Mouse (Mus musculus): ENCODE measurements around the gene Txndc11. TPM values are rescaled to one million over a fixed set of nuclear protein-coding genes. Genes with fewer than 3 reads are reported as not detected.

Txndc11 gene
- polyA plus RNA-seq, 1 experiment from 2014 or later = 36.5 TPM

GRCm38 (mm10) chr16:11125371-11125770, 9.1 kb downstream of the Txndc11 start:
- WGBS = 92% methylated on average over 2 of the region's 2 CpGs
- H3K36me3 ChIP-seq (ENCODE audit: control insufficient read depth, insufficient read depth, low read length) = peaks cover 16% of the 10 kb centered on the region; the same call in 1 of the 2 replicates
- no peaks in the 10 kb centered on the region for H3K9me3 ChIP-seq (ENCODE audit: control insufficient read depth, low read length)
- no peak for ATAC-seq (replicated peaks; ENCODE audit: low FRiP score)
- no peaks in the 10 kb centered on the region for H3K4me1 ChIP-seq (replicated peaks; ENCODE audit: control insufficient read depth, insufficient read depth, low read length)
- no peak overlapping the region for H3K4me3 ChIP-seq (ENCODE audit: low read depth, low read length)
- no peak overlapping the region for H3K27ac ChIP-seq (ENCODE audit: low read depth, low read length)
- no peak overlapping the region for H3K9ac ChIP-seq (ENCODE audit: low read depth, low read length)
- H3K4me2 ChIP-seq = no peak overlapping the region
- no peaks in the 10 kb centered on the region for H3K27me3 ChIP-seq (replicated peaks; ENCODE audit: control insufficient read depth, insufficient read depth, low read length)
- no peak for DNase-seq (ENCODE audit: low spot score)

GRCm38 (mm10) chr16:11124110-11124509, 10.3 kb downstream of the Txndc11 start:
- Histone ChIP-seq H3K36me3 (ENCODE audit: control insufficient read depth, insufficient read depth, low read length) (peaks cover 16% of the 10 kb centered on the region), H3K27ac (ENCODE audit: low read depth, low read length) (no peak overlapping the region), H3K4me3 (ENCODE audit: low read depth, low read length) (no peak overlapping the region), H3K27me3 (replicated peaks; ENCODE audit: control insufficient read depth, insufficient read depth, low read length) (no peaks in the 10 kb centered on the region), H3K9ac (ENCODE audit: low read depth, low read length) (no peak overlapping the region), H3K4me1 (replicated peaks; ENCODE audit: control insufficient read depth, insufficient read depth, low read length) (no peaks in the 10 kb centered on the region), H3K4me2 (no peak overlapping the region), H3K9me3 (ENCODE audit: control insufficient read depth, low read length) (no peaks in the 10 kb centered on the region)
- DNase-seq (ENCODE audit: low spot score) (no peak), ATAC-seq (replicated peaks; ENCODE audit: low FRiP score) (no peak)
- 100% methylated on average over 1 of the region's 1 CpGs for WGBS

GRCm38 (mm10) chr16:11122625-11123024, 11.8 kb downstream of the Txndc11 start:
- Histone ChIP-seq H3K4me2 (no peak overlapping the region), H3K4me1 (replicated peaks; ENCODE audit: control insufficient read depth, insufficient read depth, low read length) (no peaks in the 10 kb centered on the region), H3K27me3 (replicated peaks; ENCODE audit: control insufficient read depth, insufficient read depth, low read length) (no peaks in the 10 kb centered on the region), H3K9me3 (ENCODE audit: control insufficient read depth, low read length) (no peaks in the 10 kb centered on the region), H3K4me3 (ENCODE audit: low read depth, low read length) (no peak overlapping the region), H3K36me3 (ENCODE audit: control insufficient read depth, insufficient read depth, low read length) (peaks cover 16% of the 10 kb centered on the region), H3K27ac (ENCODE audit: low read depth, low read length) (no peak overlapping the region), H3K9ac (ENCODE audit: low read depth, low read length) (no peak overlapping the region)
- WGBS = 94% methylated on average over 2 of the region's 2 CpGs
- ATAC-seq (replicated peaks; ENCODE audit: low FRiP score) (no peak), DNase-seq (ENCODE audit: low spot score) (no peak)

GRCm38 (mm10) chr16:11109198-11109740, 25.2 kb downstream of the Txndc11 start:
- DNase-seq (ENCODE audit: low spot score) (no peak), ATAC-seq (replicated peaks; ENCODE audit: low FRiP score) (no peak)
- Histone ChIP-seq H3K4me1 (replicated peaks; ENCODE audit: control insufficient read depth, insufficient read depth, low read length) (no peaks in the 10 kb centered on the region), H3K9me3 (ENCODE audit: control insufficient read depth, low read length) (no peaks in the 10 kb centered on the region), H3K4me2 (no peak overlapping the region), H3K9ac (ENCODE audit: low read depth, low read length) (no peak overlapping the region), H3K27ac (ENCODE audit: low read depth, low read length) (no peak overlapping the region), H3K4me3 (ENCODE audit: low read depth, low read length) (no peak overlapping the region), H3K27me3 (replicated peaks; ENCODE audit: control insufficient read depth, insufficient read depth, low read length) (no peaks in the 10 kb centered on the region), H3K36me3 (ENCODE audit: control insufficient read depth, insufficient read depth, low read length) (peaks cover 6% of the 10 kb centered on the region; the same call in 1 of the 2 replicates)
- WGBS = 77% methylated on average over 4 of the region's 4 CpGs

GRCm38 (mm10) chr16:11104905-11105304, 29.5 kb downstream of the Txndc11 start:
- H3K4me3 ChIP-seq (ENCODE audit: low read depth, low read length) = no peak overlapping the region
- peaks cover 6% of the 10 kb centered on the region; the same call in 1 of the 2 replicates for H3K36me3 ChIP-seq (ENCODE audit: control insufficient read depth, insufficient read depth, low read length)
- no peak overlapping the region for H3K4me2 ChIP-seq

GRCm38 (mm10) chr16:11097301-11097700, 37.1 kb downstream of the Txndc11 start:
- 89% methylated on average over 3 of the region's 3 CpGs for WGBS
- Histone ChIP-seq H3K9me3 (ENCODE audit: control insufficient read depth, low read length) (no peaks in the 10 kb centered on the region), H3K27me3 (replicated peaks; ENCODE audit: control insufficient read depth, insufficient read depth, low read length) (no peaks in the 10 kb centered on the region), H3K4me1 (replicated peaks; ENCODE audit: control insufficient read depth, insufficient read depth, low read length) (0 out of 2 replicates have a peak, but pooled peaks cover 5% of the 10 kb centered on the region), H3K36me3 (ENCODE audit: control insufficient read depth, insufficient read depth, low read length) (0 out of 2 replicates have a peak, but pooled peaks cover 3% of the 10 kb centered on the region), H3K4me2 (no peak overlapping the region), H3K4me3 (ENCODE audit: low read depth, low read length) (no peak overlapping the region), H3K27ac (ENCODE audit: low read depth, low read length) (no peak overlapping the region), H3K9ac (ENCODE audit: low read depth, low read length) (no peak overlapping the region)
- no peak for DNase-seq (ENCODE audit: low spot score)
- no peak for ATAC-seq (replicated peaks; ENCODE audit: low FRiP score)

More at GRCm38 (mm10) chr16:11104905-11105304, 29.5 kb downstream of the Txndc11 start:
- DNase-seq (ENCODE audit: low spot score) (no peak), ATAC-seq (replicated peaks; ENCODE audit: low FRiP score) (no peak)
- H3K27ac ChIP-seq (ENCODE audit: low read depth, low read length) = no peak overlapping the region
- no peaks in the 10 kb centered on the region for H3K4me1 ChIP-seq (replicated peaks; ENCODE audit: control insufficient read depth, insufficient read depth, low read length)
- H3K27me3 ChIP-seq (replicated peaks; ENCODE audit: control insufficient read depth, insufficient read depth, low read length) = no peaks in the 10 kb centered on the region
- no peak overlapping the region for H3K9ac ChIP-seq (ENCODE audit: low read depth, low read length)
- no peaks in the 10 kb centered on the region for H3K9me3 ChIP-seq (ENCODE audit: control insufficient read depth, low read length)
- 96% methylated on average over 1 of the region's 1 CpGs for WGBS

- DNase-seq (ENCODE audit: low spot score) (no peak), ATAC-seq (replicated peaks; ENCODE audit: low FRiP score) (peak; percentile 67)
- H3K27me3 ChIP-seq (replicated peaks; ENCODE audit: control insufficient read depth, insufficient read depth, low read length) = no peaks in the 10 kb centered on the region
- H3K4me2 ChIP-seq = no peak overlapping the region
- peaks cover 9% of the 10 kb centered on the region for H3K36me3 ChIP-seq (ENCODE audit: control insufficient read depth, insufficient read depth, low read length)
- 0 out of 2 replicates have a peak, but pooled peaks cover 5% of the 10 kb centered on the region for H3K4me1 ChIP-seq (replicated peaks; ENCODE audit: control insufficient read depth, insufficient read depth, low read length)
- 82% methylated on average over 13 of the region's 13 CpGs for WGBS
- H3K27ac ChIP-seq (ENCODE audit: low read depth, low read length) = no peak overlapping the region
- H3K4me3 ChIP-seq (ENCODE audit: low read depth, low read length) = no peak overlapping the region
- no peak overlapping the region for H3K9ac ChIP-seq (ENCODE audit: low read depth, low read length)
- H3K9me3 ChIP-seq (ENCODE audit: control insufficient read depth, low read length) = no peaks in the 10 kb centered on the region
Observed at GRCm38 (mm10) chr16:11093717-11094386, 40.6 kb downstream of the Txndc11 start.

- no peak for ATAC-seq (replicated peaks; ENCODE audit: low FRiP score)
- Histone ChIP-seq H3K27me3 (replicated peaks; ENCODE audit: control insufficient read depth, insufficient read depth, low read length) (no peaks in the 10 kb centered on the region), H3K4me3 (ENCODE audit: low read depth, low read length) (no peak overlapping the region), H3K9me3 (ENCODE audit: control insufficient read depth, low read length) (no peaks in the 10 kb centered on the region), H3K4me2 (no peak overlapping the region), H3K27ac (ENCODE audit: low read depth, low read length) (no peak overlapping the region), H3K4me1 (replicated peaks; ENCODE audit: control insufficient read depth, insufficient read depth, low read length) (0 out of 2 replicates have a peak, but pooled peaks cover 5% of the 10 kb centered on the region), H3K9ac (ENCODE audit: low read depth, low read length) (no peak overlapping the region), H3K36me3 (ENCODE audit: control insufficient read depth, insufficient read depth, low read length) (peaks cover 17% of the 10 kb centered on the region)
- WGBS = 67% methylated on average over 3 of the region's 3 CpGs
- DNase-seq (ENCODE audit: low spot score) = no peak
Observed at GRCm38 (mm10) chr16:11092523-11092922, 41.9 kb downstream of the Txndc11 start.

- ATAC-seq (replicated peaks; ENCODE audit: low FRiP score) (no peak), DNase-seq (ENCODE audit: low spot score) (no peak)
- Histone ChIP-seq H3K27me3 (replicated peaks; ENCODE audit: control insufficient read depth, insufficient read depth, low read length) (no peaks in the 10 kb centered on the region), H3K4me1 (replicated peaks; ENCODE audit: control insufficient read depth, insufficient read depth, low read length) (0 out of 2 replicates have a peak, but pooled peaks cover 5% of the 10 kb centered on the region), H3K36me3 (ENCODE audit: control insufficient read depth, insufficient read depth, low read length) (peaks cover 19% of the 10 kb centered on the region), H3K4me3 (ENCODE audit: low read depth, low read length) (no peak overlapping the region), H3K4me2 (no peak overlapping the region), H3K9ac (ENCODE audit: low read depth, low read length) (no peak overlapping the region), H3K9me3 (ENCODE audit: control insufficient read depth, low read length) (no peaks in the 10 kb centered on the region), H3K27ac (ENCODE audit: low read depth, low read length) (no peak overlapping the region)
- WGBS = 82% methylated on average over 4 of the region's 4 CpGs
Observed at GRCm38 (mm10) chr16:11092061-11092460, 42.4 kb downstream of the Txndc11 start.
